Mouse (Mus musculus) intestine, embryonic 16.5 days (tissue): Measurements from ENCODE around the gene Dact3. TPM values are rescaled to one million over a fixed set of nuclear protein-coding genes. Genes with fewer than 3 reads are reported as not detected.

Experiments
- ATAC-seq: fragments of 200-750 bp; cut with Nextera tagmentation; 2 replicates; pipeline ENCODE4 v1.8.0; 2017; ENCODE audit warnings: moderate TSS enrichment, moderate library complexity
- H3K27ac ChIP-seq: fragments of 300-500 bp; sonication (generic); 2 replicates; pipeline ENCODE4 v1.5.1; 2014; ENCODE audit warnings: mild to moderate bottlenecking, low read length
- H3K27me3 ChIP-seq: fragments of 300-500 bp; sonication (generic); replicated peaks from 2 replicates; pipeline ENCODE4 v1.6.1; 2014; ENCODE audit warnings: low read length, control low read depth, mixed read lengths; ENCODE audit not compliant: control insufficient read depth, insufficient read depth
- H3K36me3 ChIP-seq: fragments of 300-500 bp; sonication (generic); 2 replicates; pipeline ENCODE4 v1.6.1; 2014; ENCODE audit warnings: low read length, control low read depth; ENCODE audit not compliant: control insufficient read depth, insufficient read depth
- H3K4me1 ChIP-seq: fragments of 300-500 bp; sonication (generic); 2 replicates; pipeline ENCODE4 v1.6.1; 2014; ENCODE audit warnings: low read length, control low read depth, mixed read lengths; ENCODE audit not compliant: control insufficient read depth, insufficient read depth
- H3K4me2 ChIP-seq: fragments of 300-500 bp; sonication (generic); 2 replicates; pipeline ENCODE4 v1.6.1; 2014; ENCODE audit warnings: low read depth, low read length, control low read depth
- H3K4me3 ChIP-seq: fragments of 300-500 bp; sonication (generic); 2 replicates; pipeline ENCODE4 v1.5.1; 2014; ENCODE audit warnings: mild to moderate bottlenecking, low read length
- H3K9ac ChIP-seq: fragments of 300-500 bp; sonication (generic); 2 replicates; pipeline ENCODE4 v1.6.1; 2014; ENCODE audit warnings: low read depth, low read length
- H3K9me3 ChIP-seq: fragments of 300-500 bp; sonication (generic); 2 replicates; pipeline ENCODE4 v1.6.1; 2016; ENCODE audit warnings: low read length, control low read depth; ENCODE audit not compliant: control insufficient read depth
- WGBS: fragments of 180-500 bp; shearing (Covaris S2); extraction: QIAGEN DNeasy Blood & Tissue Kit; methylation state at CpG from one replicate; pipeline ENCODE4 v1.1.7; 2014; 5-methylcytosine and 5-hydroxymethylcytosine counted together
- polyA plus RNA-seq: library from polyadenylated mRNA; unstranded; fragments of >200 nt; fragmentation: Nextera tagmentation; extraction: Ambion mirVana; gene quantifications from 2 replicates; pipeline ENCODE4 v1.2.1, GENCODE M21; 2015

The Dact3 gene
- polyA plus RNA-seq, 1 experiment from 2014 or later = 1.6 TPM

GRCm38 (mm10) chr7:16872478-16872877 lies 2.6 kb upstream of the Dact3 start:
- H3K9me3 ChIP-seq = no peaks in the 10 kb centered on the region
- H3K27me3 ChIP-seq = no peaks in the 10 kb centered on the region
- H3K27ac ChIP-seq = no peak overlapping the region
- WGBS = 92% methylated on average over 9 of the region's 9 CpGs
- H3K9ac ChIP-seq = no peak overlapping the region
- no peak overlapping the region for H3K4me2 ChIP-seq
- H3K36me3 ChIP-seq = no peaks in the 10 kb centered on the region
- no peak for ATAC-seq
- no peak overlapping the region for H3K4me3 ChIP-seq
- peaks cover 9% of the 10 kb centered on the region for H3K4me1 ChIP-seq

- no peak overlapping the region for H3K9ac ChIP-seq
- no peak for ATAC-seq
- no peak overlapping the region for H3K4me2 ChIP-seq
These were observed 1.7 kb upstream of the Dact3 start for GRCm38 (mm10) chr7:16873392-16873791.

GRCm38 (mm10) chr7:16874190-16874589 lies 927 bp upstream of the Dact3 start:
- H3K27me3 ChIP-seq = no peaks in the 10 kb centered on the region
- H3K4me2 ChIP-seq = peak overlapping the region; percentile 50
- WGBS = 4% methylated on average over 17 of the region's 17 CpGs
- H3K4me1 ChIP-seq = peaks cover 13% of the 10 kb centered on the region
- peak overlapping the region; percentile 37 for H3K4me3 ChIP-seq
- H3K9me3 ChIP-seq = no peaks in the 10 kb centered on the region
- peak overlapping the region; percentile 44; the same call in 1 of the 2 replicates for H3K9ac ChIP-seq
- no peaks in the 10 kb centered on the region for H3K36me3 ChIP-seq
- H3K27ac ChIP-seq = peak overlapping the region; percentile 91
- no peak for ATAC-seq

More at GRCm38 (mm10) chr7:16873392-16873791, 1.7 kb upstream of the Dact3 start:
- H3K27ac ChIP-seq = no peak overlapping the region
- H3K27me3 ChIP-seq = no peaks in the 10 kb centered on the region
- H3K4me1 ChIP-seq = peaks cover 9% of the 10 kb centered on the region
- 95% methylated on average over 4 of the region's 4 CpGs for WGBS
- no peak overlapping the region for H3K4me3 ChIP-seq
- H3K36me3 ChIP-seq = no peaks in the 10 kb centered on the region
- H3K9me3 ChIP-seq = no peaks in the 10 kb centered on the region

- H3K36me3 ChIP-seq = no peaks in the 10 kb centered on the region
- peak overlapping the region; percentile 70 for H3K4me2 ChIP-seq
- no peaks in the 10 kb centered on the region for H3K27me3 ChIP-seq
- ATAC-seq = peak; percentile 96
- peak overlapping the region; percentile 72; the same call in 1 of the 2 replicates for H3K9ac ChIP-seq
- H3K4me3 ChIP-seq = peak overlapping the region; percentile 61
- WGBS = under 1% methylated on average over 33 of the region's 33 CpGs
- peaks cover 13% of the 10 kb centered on the region for H3K4me1 ChIP-seq
- no peaks in the 10 kb centered on the region for H3K9me3 ChIP-seq
- H3K27ac ChIP-seq = peak overlapping the region; percentile 91
These were observed 284 bp upstream of the Dact3 start for GRCm38 (mm10) chr7:16874756-16875309.

- WGBS = under 1% methylated on average over 39 of the region's 42 CpGs
- Histone ChIP-seq H3K4me2 (peak overlapping the region; percentile 70), H3K36me3 (no peaks in the 10 kb centered on the region), H3K27me3 (no peaks in the 10 kb centered on the region), H3K4me3 (peak overlapping the region; percentile 61), H3K4me1 (peaks cover 17% of the 10 kb centered on the region), H3K9me3 (no peaks in the 10 kb centered on the region), H3K27ac (peak overlapping the region; percentile 47), H3K9ac (peak overlapping the region; percentile 72)
- no peak; the same call in 1 of the 2 replicates for ATAC-seq
These were observed 209 bp downstream of the Dact3 start for GRCm38 (mm10) chr7:16875326-16875725.

GRCm38 (mm10) chr7:16876006-16876405 lies 889 bp downstream of the Dact3 start:
- Histone ChIP-seq H3K4me2 (peak overlapping the region; percentile 70), H3K4me3 (peak overlapping the region; percentile 61), H3K9me3 (no peaks in the 10 kb centered on the region)

GRCm38 (mm10) chr7:16876608-16877007 lies 1.5 kb downstream of the Dact3 start:
- Histone ChIP-seq H3K27me3 (no peaks in the 10 kb centered on the region), H3K27ac (peak overlapping the region; percentile 74), H3K4me2 (peak overlapping the region; percentile 70), H3K9ac (peak overlapping the region; percentile 72), H3K4me3 (peak overlapping the region; percentile 61), H3K9me3 (no peaks in the 10 kb centered on the region), H3K4me1 (peaks cover 24% of the 10 kb centered on the region), H3K36me3 (peaks cover 6% of the 10 kb centered on the region; the same call in 1 of the 2 replicates)
- ATAC-seq = no peak
- WGBS = 12% methylated on average over 13 of the region's 13 CpGs

More at GRCm38 (mm10) chr7:16876006-16876405, 889 bp downstream of the Dact3 start:
- H3K27ac ChIP-seq = peak overlapping the region; percentile 74
- H3K9ac ChIP-seq = peak overlapping the region; percentile 72
- WGBS = 10% methylated on average over 11 of the region's 11 CpGs
- peaks cover 24% of the 10 kb centered on the region for H3K4me1 ChIP-seq
- ATAC-seq = no peak
- no peaks in the 10 kb centered on the region for H3K27me3 ChIP-seq
- peaks cover under 1% of the 10 kb centered on the region; the same call in 1 of the 2 replicates for H3K36me3 ChIP-seq

- ATAC-seq = no peak
- no peak overlapping the region for H3K27ac ChIP-seq
- H3K36me3 ChIP-seq = peaks cover 6% of the 10 kb centered on the region; the same call in 1 of the 2 replicates
- WGBS = 89% methylated on average over 3 of the region's 3 CpGs
- no peaks in the 10 kb centered on the region for H3K27me3 ChIP-seq
- H3K4me1 ChIP-seq = peaks cover 24% of the 10 kb centered on the region
- no peaks in the 10 kb centered on the region for H3K9me3 ChIP-seq
- H3K9ac ChIP-seq = no peak overlapping the region
- H3K4me3 ChIP-seq = no peak overlapping the region
- no peak overlapping the region for H3K4me2 ChIP-seq
These were observed 2.6 kb downstream of the Dact3 start for GRCm38 (mm10) chr7:16877717-16878116.

GRCm38 (mm10) chr7:16879796-16880547 lies 4.9 kb downstream of the Dact3 start:
- Histone ChIP-seq H3K27ac (peak overlapping the region; percentile 38; the same call in 1 of the 2 replicates), H3K4me2 (no peak overlapping the region), H3K9me3 (peaks cover 1% of the 10 kb centered on the region; the same call in 1 of the 2 replicates), H3K27me3 (no peaks in the 10 kb centered on the region; the same call in 1 of the 2 replicates), H3K9ac (peak overlapping the region; percentile 31; the same call in 1 of the 2 replicates), H3K4me1 (peaks cover 24% of the 10 kb centered on the region), H3K36me3 (peaks cover 16% of the 10 kb centered on the region), H3K4me3 (no peak overlapping the region)
- WGBS = 26% methylated on average over 9 of the region's 9 CpGs
- ATAC-seq = no peak
